Mouse (Mus musculus) ES-E14 (cell line): ENCODE data around the gene Agps. TPM values are rescaled to one million over a fixed set of nuclear protein-coding genes. Genes with fewer than 3 reads are reported as not detected.

ENCODE experiments used
- DNase-seq: peaks from one replicate; pipeline ENCODE4 v3.0.0-alpha.2; 2013; ENCODE audit warnings: low read depth, low spot score
- H3K27ac ChIP-seq: 2 replicates; pipeline ENCODE4 v1.5.1; 2012; ENCODE audit warnings: low read depth, mild to moderate bottlenecking, low read length, moderate library complexity, mixed read lengths; ENCODE audit not compliant: poor library complexity, insufficient read depth, severe bottlenecking
- H3K36me3 ChIP-seq: 2 replicates; pipeline ENCODE4 v1.6.1; 2012; ENCODE audit warnings: mild to moderate bottlenecking, low read length, moderate library complexity, mixed read lengths; ENCODE audit not compliant: control insufficient read depth, poor library complexity, insufficient read depth, severe bottlenecking
- H3K4me1 ChIP-seq, 2 experiments: fragments of 150-350 bp in 1 of 2; sonication (generic) in 1 of 2; 2 replicates each; pipeline ENCODE4 v1.6.1; 2012; ENCODE audit warnings: low read length in 2 of 2, mild to moderate bottlenecking in 1 of 2, mixed read lengths in 1 of 2; ENCODE audit not compliant: control insufficient read depth in 2 of 2, insufficient read depth in 2 of 2, poor library complexity in 1 of 2
- H3K4me3 ChIP-seq, 2 experiments: fragments of 150-350 bp in 1 of 2; sonication (generic) in 1 of 2; 2 replicates each; pipeline ENCODE4 v1.5.1; 2012; ENCODE audit warnings: low read length in 2 of 2, low read depth in 1 of 2, mild to moderate bottlenecking in 1 of 2, mixed read lengths in 1 of 2; ENCODE audit not compliant: insufficient read depth in 1 of 2, poor library complexity in 1 of 2, severe bottlenecking in 1 of 2
- H3K9ac ChIP-seq: 2 replicates; pipeline ENCODE4 v1.6.1; 2012; ENCODE audit warnings: low read depth, mild to moderate bottlenecking, low read length, mixed read lengths; ENCODE audit not compliant: poor library complexity, insufficient read depth, severe bottlenecking
- H3K9me3 ChIP-seq: fragments of 150-350 bp; sonication (generic); 2 replicates; pipeline ENCODE4 v1.6.1; 2012; ENCODE audit warnings: low read depth, mild to moderate bottlenecking, low read length; ENCODE audit not compliant: control insufficient read depth, insufficient read depth
- CHD2 ChIP-seq: IDR thresholded peaks from 2 replicates; pipeline ENCODE4 v1.6.1; 2014; ENCODE audit warnings: mild to moderate bottlenecking, low read depth, low read length, inconsistent platforms
- HCFC1 ChIP-seq: IDR thresholded peaks from 2 replicates; pipeline ENCODE4 v1.6.1; 2012; ENCODE audit warnings: low read length, inconsistent platforms, borderline replicate concordance; ENCODE audit not compliant: insufficient read depth
- MAFK ChIP-seq: IDR thresholded peaks from 2 replicates; pipeline ENCODE4 v1.6.1; 2014; ENCODE audit warnings: mild to moderate bottlenecking, low read depth, low read length, inconsistent platforms; ENCODE audit not compliant: insufficient read depth
- ZC3H11A ChIP-seq: IDR thresholded peaks from 2 replicates; pipeline ENCODE4 v1.6.1; 2012; ENCODE audit warnings: low read depth, mild to moderate bottlenecking, inconsistent platforms, low read length, borderline replicate concordance
- ZNF384 ChIP-seq: IDR thresholded peaks from 2 replicates; pipeline ENCODE4 v1.6.1; 2012; ENCODE audit warnings: low read depth, low read length, inconsistent platforms
- in situ Hi-C, 2 experiments: fragments of 600-800 bp; cut with MboI; formaldehyde crosslinking; loops; one replicate each; pipeline ENCODE4 v1.15.1; 2025; ENCODE audit warnings: low sequenced_read_pairs in 2 of 2, inconsistent platforms in 1 of 2; ENCODE audit not compliant: unreplicated experiment in 2 of 2
- total RNA-seq: library from RNA; depleted of rRNA; stranded (reverse); fragments of 300-350 nt; gene quantifications from 2 replicates; pipeline ENCODE4 v1.2.3, GENCODE M21; 2012

Gene Agps
- total RNA-seq, 1 experiment = 101 TPM

GRCm38 (mm10) chr2:75960366-75961330 is 128.7 kb downstream of the Agps start:
- DNase-seq = peak; percentile 77
- Histone ChIP-seq H3K4me3 (peak overlapping the region in 1 of 2 experiments; percentile 35; a peak in 2 of 4 replicates), H3K27ac (peak overlapping the region; percentile 48; the same call in 1 of the 2 replicates), H3K9me3 (no peaks in the 10 kb centered on the region), H3K36me3 (no peaks in the 10 kb centered on the region), H3K9ac (no peak overlapping the region; the same call in 1 of the 2 replicates), H3K4me1 (peaks cover 11 to 19% of the 10 kb centered on the region in 2 experiments)
- in situ Hi-C loops = loop anchor here (10.0 to 25.0 kb wide), 2 partner anchors 176 to 348 kb away; no protein-coding TSS in a partner anchor
- TF ChIP-seq MAFK (no peak), ZC3H11A (no peak), CHD2 (no peak), ZNF384 (no peak), HCFC1 (no peak)

GRCm38 (mm10) chr2:75963211-75963840 is 131.3 kb downstream of the Agps start:
- in situ Hi-C loops = loop anchor here (10.0 to 25.0 kb wide), 2 partner anchors 179 to 351 kb away; no protein-coding TSS in a partner anchor
- H3K36me3 ChIP-seq = no peaks in the 10 kb centered on the region
- TF ChIP-seq ZNF384 (no peak), HCFC1 (no peak), CHD2 (no peak), ZC3H11A (no peak), MAFK (no peak)
- no peak for DNase-seq
- H3K4me1 ChIP-seq = peaks cover 11 to 19% of the 10 kb centered on the region in 2 experiments
- no peaks in the 10 kb centered on the region for H3K9me3 ChIP-seq
- H3K9ac ChIP-seq = no peak overlapping the region
- no peak overlapping the region for H3K27ac ChIP-seq
- no peak overlapping the region for H3K4me3 ChIP-seq

- no peak for DNase-seq
- H3K36me3 ChIP-seq = no peaks in the 10 kb centered on the region
- no peak overlapping the region for H3K27ac ChIP-seq
- no peak for TF ChIP-seq CHD2
- no peak for TF ChIP-seq MAFK
- TF ChIP-seq ZNF384 = no peak
- no peak for TF ChIP-seq ZC3H11A
- no peak for TF ChIP-seq HCFC1
- in situ Hi-C loops = loop anchor here (10.0 to 25.0 kb wide), 2 partner anchors 179 to 352 kb away; no protein-coding TSS in a partner anchor
- H3K9me3 ChIP-seq = no peaks in the 10 kb centered on the region
- H3K4me3 ChIP-seq = peak overlapping the region in 1 of 2 experiments; percentile 31; a peak in 2 of 4 replicates
- H3K9ac ChIP-seq = no peak overlapping the region
- peaks cover 11 to 19% of the 10 kb centered on the region in 2 experiments for H3K4me1 ChIP-seq
Measured at GRCm38 (mm10) chr2:75964051-75964450, 132.1 kb downstream of the Agps start.

GRCm38 (mm10) chr2:75964512-75964911 is 132.5 kb downstream of the Agps start:
- no peak overlapping the region; the same call in 1 of the 2 replicates for H3K9ac ChIP-seq
- no peak overlapping the region for H3K27ac ChIP-seq
- H3K36me3 ChIP-seq = no peaks in the 10 kb centered on the region
- peak overlapping the region in 1 of 2 experiments; percentile 31; a peak in 2 of 4 replicates for H3K4me3 ChIP-seq
- TF ChIP-seq ZC3H11A (peak; percentile 50), HCFC1 (no peak), CHD2 (no peak)
- in situ Hi-C loops = loop anchor here (10.0 to 25.0 kb wide), 2 partner anchors 180 to 352 kb away; no protein-coding TSS in a partner anchor
- H3K4me1 ChIP-seq = peaks cover 8 to 19% of the 10 kb centered on the region in 2 experiments
- H3K9me3 ChIP-seq = no peaks in the 10 kb centered on the region
- DNase-seq = no peak
